Mouse (Mus musculus): Measurements from ENCODE around the gene 4930432M17Rik.

The 4930432M17Rik gene

DNA sequence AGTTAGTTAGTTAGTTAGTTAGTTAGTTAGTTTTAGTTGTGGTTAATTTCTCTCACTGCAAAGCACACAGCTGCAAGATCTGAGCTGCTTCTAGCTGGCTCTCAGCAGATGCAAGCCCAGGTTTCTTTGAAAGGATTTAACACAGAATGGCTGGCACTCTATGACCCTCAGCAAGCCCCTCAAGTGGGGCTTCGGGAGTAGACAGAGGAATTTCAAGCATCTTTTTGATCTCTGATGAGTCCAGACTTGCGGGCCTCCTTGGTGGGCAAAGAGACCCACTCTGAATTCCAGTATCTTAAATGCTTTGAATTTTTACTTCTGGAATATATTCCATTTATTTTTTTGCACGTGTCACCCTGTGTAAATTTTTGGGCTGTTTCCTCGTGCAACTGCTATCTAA, 8.4 kb downstream of the 4930432M17Rik start:
- DNase-seq = no peak

DNA sequence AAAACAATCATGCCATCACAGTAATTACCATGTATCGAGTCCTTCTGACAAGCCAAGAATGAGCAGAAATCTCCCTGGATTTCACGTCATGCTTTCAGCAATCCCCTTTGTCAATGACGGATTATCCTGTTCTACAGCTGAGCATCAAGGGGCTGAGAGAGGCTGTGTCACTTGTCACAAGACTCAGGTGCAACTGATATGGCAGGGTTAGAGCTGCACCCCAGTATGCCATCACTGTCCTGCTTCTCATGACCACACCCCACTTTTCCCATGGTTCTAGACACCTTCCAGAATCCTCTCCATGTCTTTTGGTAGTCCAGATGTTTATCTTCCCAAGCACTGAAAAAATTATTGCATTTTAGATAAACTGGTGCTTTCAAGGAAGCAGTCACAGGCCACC, 8.9 kb downstream of the 4930432M17Rik start:
- DNase-seq = no peak

- DNase-seq = no peak
Measured at GRCm38 (mm10) chr3:121680187-121680586, 9.6 kb downstream of the 4930432M17Rik start.

DNA sequence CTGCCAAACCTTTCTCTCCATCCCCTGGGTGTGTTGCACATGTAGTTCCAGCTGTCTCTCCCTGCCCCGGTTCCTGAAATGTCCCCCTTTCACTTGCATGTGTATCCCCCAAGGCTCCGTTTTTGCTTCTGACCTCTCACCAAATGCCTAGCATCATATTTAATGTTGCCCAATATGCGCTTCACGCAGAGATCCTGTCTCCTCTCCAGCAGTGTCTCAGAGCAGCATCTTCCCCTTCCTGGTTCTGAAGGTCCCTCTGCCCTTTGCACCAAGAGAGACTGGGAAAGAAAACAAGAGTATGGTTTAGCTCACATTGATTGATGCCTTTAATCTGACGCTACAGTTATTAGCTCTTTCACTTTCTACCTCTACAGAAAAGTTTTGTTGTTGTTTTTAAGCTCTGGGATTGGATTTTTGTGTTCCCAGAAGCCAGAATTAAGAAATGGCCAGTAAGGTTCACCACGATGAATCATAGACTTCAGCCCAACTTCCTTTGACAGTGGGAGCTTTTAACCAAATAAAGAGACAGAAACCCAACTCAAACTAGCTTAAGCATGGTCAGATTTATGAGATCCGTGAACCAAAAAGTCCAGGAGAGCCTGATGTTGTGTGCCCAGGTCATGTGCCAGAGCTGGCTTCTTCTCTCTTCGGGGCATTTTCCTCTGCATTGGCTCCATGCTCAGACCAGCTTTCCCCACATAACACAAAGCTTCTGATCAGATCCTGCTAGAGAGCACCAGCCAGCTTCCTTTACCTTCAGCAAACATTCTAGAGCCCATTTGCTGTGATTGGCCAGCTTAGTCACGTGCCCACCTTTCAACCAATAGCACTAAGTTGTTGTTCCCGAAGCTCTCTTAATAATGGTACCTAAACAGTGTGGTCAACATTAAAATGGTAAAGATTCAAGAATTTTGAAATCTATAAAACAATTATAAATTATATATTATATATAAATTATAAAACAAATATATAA, 12.2 kb downstream of the 4930432M17Rik start:
- DNase-seq = no peak

DNA sequence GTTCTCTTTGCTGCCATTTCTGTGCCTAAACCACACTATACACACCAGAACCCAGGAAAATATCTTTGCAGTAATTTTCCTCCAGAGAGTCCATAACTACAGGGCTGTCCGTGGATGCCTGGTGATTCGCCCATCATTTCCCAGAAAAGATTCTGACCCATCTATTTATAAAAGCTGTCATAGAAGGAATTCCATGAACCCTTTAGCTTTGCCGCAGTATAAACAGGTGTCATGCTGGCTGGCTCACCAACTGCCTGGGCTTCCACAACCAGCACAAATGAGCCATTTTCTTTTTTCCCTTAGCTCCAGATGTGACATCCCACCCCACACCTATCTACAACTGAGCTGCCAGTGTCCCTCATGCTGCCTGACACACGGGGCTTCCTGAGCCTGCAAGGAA, 14.0 kb downstream of the 4930432M17Rik start:
- no peak for DNase-seq

- DNase-seq = no peak
Measured at GRCm38 (mm10) chr3:121684963-121685362, 14.4 kb downstream of the 4930432M17Rik start.

- no peak for DNase-seq
Measured at GRCm38 (mm10) chr3:121685985-121686384, 15.4 kb downstream of the 4930432M17Rik start.

- DNase-seq = no peak
Measured at GRCm38 (mm10) chr3:121686408-121686911, 15.9 kb downstream of the 4930432M17Rik start.

DNA sequence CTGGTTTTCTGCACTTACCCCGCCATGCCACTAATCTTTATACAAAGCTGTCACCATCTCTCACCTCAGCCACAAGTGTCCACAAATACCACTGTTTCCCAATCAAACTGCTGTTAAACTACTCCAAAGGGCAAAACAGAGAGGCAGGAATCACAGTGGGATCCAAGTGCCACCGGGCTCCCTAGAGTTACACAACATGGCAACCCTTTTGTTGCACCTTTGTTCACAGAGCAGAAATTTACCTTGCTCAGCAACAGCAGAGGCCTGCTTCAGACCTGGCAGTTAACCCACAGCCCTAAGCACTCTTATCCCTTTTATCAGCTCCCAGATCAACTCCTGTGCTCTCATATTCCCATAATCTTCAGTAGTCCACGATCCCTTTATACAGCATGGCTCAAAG, 17.2 kb downstream of the 4930432M17Rik start:
- no peak for DNase-seq

GRCm38 (mm10) chr3:121689029-121689428, 18.5 kb downstream of the 4930432M17Rik start:
- DNase-seq = peak; percentile 26

DNA sequence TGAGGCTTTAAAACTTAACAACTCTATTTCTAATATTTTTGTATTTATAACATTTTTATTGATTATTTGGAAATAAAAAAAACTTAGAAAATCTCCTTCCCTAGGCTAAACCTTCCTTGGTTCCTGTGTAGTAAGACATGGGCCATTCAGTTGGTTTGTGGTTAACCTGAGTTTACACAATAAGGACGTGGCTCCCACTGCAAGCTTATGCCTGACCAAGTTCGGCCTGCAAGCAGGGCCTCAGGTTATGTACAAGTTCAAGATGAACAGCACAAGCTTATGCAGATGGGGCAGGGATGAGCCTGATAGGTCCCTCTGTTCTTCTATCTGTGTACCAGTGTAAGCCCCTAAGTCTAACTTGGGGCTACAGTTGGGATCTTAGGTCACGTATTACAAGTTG, 19.1 kb downstream of the 4930432M17Rik start:
- DNase-seq = no peak

DNA sequence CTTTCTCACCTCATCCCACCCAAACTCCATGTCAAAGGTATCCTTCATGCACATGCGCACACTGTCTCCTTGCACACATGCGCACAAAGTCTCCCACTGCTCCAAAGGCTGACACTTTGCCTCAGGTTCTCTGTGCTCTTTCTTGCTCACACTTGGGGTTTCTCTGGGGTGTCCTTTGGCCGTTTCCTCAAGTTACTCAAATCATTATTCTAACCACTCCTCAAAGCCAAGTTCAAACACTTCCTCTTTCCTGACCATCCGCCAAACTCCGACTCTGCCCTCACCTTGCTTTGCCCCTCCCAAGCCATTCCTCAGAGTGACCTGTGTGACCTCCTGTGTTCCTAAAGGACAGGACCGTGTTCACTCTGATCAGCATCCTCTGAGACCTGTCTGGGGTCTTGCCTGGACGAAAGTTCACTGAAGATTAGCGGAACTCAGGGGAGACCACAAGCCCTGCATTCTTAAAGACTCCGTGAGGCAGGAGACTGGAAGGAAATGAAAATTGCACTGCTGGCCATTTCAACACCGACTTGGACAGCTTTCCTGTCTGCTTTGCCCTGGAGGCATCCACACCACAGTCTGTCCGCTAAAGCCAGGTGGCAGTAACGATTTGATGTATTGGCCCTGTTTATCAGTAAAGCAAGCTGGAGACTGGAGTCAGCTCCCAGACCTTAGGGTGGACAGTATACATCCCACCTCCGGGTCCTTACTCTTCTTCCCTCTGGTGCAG, 22.6 kb downstream of the 4930432M17Rik start:
- DNase-seq = no peak

DNA sequence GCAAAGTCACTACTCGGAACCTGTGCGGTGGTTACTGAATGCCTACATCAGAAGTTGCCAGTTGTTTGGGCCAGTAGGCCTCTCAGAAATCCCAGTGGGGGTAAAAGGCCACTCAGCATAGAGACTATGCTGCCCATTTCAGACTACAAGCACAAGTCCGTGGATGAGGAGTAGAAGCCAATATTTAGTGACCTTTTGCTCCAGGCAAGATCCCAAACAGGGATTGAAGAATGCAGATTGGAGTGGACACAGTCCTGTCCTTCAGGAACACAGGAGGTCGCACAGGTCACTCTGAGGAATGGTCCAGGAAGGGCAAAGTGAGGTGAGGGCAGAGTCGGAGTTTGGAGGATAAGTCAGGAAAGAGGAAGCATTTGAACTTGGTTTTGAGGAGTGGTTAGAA, 23.2 kb downstream of the 4930432M17Rik start:
- no peak for DNase-seq

DNA sequence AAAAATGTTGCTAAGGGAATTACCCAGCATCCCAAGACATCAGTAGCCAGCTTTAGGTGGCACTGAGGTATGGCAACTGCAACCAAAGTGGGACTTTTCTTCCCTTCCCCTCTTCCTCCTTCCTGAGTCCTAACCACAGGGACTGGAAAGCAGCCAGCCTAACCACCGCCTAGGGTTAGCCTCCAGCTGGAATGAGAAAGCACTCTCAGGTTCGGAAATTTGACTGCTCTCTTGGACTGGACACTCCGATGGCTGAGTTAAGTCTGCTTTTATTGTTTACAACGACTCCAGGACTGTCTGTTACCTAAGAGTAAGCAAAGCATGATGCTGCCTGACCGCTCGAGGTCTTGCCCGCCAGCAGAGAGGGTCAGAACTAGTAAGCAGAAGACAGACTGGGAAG, 26.6 kb downstream of the 4930432M17Rik start:
- DNase-seq = no peak

GRCm38 (mm10) chr3:121699401-121699800, 28.8 kb downstream of the 4930432M17Rik start:
- DNase-seq = no peak

DNA sequence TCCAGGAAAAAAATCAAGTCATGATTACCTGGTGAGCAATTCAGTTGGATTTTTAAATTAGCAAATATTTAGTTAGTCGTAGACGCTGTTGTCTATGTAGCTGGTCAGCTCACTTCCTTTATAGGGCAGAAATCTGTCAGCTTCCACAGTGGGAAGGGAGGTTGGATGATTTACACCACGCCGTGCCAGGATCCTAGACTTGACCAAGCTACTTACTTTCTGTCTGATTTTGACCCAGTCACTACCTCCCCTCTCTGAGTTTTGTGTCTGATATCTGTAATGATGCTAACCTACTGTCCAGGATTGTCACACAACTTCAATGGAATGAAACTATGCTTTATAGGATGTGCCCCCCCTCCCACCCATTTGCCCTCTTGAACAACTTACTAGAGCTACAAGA, 29.3 kb downstream of the 4930432M17Rik start:
- DNase-seq = no peak

GRCm38 (mm10) chr3:121700364-121700952, 29.9 kb downstream of the 4930432M17Rik start:
- no peak for DNase-seq

DNA sequence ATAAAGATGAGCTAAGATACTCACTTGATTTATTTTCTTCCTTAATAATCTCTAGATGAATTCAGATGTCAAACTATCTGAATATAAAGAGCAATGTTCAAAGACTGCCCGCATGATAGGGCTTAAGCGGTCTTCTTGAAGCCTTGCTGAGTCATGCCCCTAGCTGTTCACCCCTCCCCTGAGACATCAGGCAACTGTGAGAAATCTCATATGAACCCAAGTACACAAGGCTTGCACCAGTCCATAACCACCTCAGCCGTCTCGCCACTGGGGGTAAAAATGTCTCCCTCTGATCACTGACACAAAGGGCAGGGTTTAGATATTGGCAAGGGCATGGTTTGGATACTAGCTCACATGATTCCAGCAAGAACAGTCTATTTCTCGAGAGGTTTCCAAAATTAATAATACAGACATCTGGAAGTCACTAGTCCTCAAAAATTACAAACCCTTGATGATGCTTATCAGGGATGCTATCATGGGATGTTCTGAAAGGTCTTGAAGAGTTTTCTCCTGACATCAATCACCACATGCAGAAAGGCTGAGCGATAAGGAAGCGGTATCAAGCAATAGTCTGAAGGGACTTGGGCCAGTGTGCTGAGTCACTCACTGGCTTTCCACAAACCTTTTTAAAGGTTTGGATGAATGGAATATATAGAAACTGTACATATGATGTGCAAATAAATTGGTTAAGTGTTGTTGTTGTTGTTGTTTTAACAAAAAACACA, 32.8 kb downstream of the 4930432M17Rik start:
- no peak for DNase-seq

DNA sequence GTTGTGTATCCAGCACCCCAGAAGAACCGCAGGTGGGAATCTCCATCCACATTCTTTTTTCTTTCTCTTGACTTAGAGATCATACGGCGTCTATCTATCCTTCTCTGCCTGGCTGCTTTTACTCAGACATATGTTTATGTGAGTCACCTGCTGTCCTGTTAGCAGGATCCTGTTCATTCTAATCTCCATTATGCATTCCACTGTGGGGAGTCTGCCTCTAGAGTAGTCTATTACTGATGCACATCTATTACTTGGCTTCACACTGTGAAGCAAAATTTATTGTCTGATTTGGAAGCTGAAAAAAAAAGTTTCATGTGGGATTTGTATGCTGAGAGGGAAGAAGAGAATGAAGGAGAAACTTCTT, 33.3 kb downstream of the 4930432M17Rik start:
- DNase-seq = no peak

DNA sequence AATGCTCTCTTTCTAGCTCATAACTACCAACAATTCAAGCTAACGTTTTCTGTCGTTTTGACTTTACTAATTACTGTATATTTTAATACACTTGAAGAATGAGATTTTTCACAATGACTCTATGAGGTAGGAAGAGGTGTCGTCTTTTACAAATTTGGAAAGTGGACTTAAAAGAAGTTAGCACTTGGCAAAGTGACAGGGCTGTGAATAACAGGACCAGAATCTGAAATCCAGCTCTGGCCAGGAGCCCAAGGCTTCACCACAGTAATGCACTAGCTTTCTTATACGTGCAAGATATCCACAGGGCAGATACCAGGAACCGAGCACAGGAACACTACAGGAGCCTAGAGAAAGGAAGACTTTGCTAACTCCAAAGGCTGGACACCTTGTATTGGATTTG, 35.5 kb downstream of the 4930432M17Rik start:
- no peak for DNase-seq

- no peak for DNase-seq
Measured at GRCm38 (mm10) chr3:121707106-121707505, 36.5 kb downstream of the 4930432M17Rik start.

DNA sequence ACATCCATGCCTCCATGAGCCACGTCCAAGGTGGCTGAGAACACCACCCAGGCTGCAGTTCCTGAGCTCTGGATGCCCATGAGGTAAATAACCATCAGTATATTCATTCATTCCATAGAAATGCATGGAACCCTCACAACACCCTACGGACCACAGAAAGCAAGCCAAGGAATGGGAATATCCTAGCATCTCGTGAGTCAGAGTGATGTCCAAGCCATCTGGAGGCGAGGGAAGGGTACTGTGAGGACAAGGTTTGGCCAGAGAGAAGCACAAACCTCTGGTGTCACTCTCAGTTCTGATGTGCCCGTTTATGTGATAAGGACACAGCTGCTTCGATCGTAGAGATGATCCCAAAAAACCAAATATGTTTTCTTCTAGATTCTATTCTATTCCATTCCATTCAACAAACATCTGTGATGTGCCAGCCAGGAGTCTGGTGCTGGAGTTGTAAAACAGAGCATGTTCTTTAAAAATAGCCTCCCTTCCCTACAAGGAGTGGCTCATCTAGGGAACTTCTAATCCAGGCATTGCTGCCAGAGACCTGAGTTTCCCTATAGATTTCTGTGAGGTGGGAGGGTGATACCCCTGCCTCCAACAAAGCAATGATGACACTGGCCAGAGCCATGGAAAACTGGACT, 40.5 kb downstream of the 4930432M17Rik start:
- DNase-seq = no peak
